Mouse (Mus musculus) thymus, postnatal 10 days (tissue): Measurements from ENCODE around the gene Ensa.
A peak's percentile ranks its signal among the peaks of the same experiment; 100 is the strongest.
"Not testable (repeated sequence)": the region's sequence is repeated elsewhere in the genome, so short reads cannot be mapped to it uniquely, and the experiment has no call there.

Source experiments
- DNase-seq, 2 experiments: peaks; one replicate each; pipeline ENCODE4 v3.0.0; 2021; ENCODE audit warnings: low spot score in 2 of 2

Gene Ensa

DNA sequence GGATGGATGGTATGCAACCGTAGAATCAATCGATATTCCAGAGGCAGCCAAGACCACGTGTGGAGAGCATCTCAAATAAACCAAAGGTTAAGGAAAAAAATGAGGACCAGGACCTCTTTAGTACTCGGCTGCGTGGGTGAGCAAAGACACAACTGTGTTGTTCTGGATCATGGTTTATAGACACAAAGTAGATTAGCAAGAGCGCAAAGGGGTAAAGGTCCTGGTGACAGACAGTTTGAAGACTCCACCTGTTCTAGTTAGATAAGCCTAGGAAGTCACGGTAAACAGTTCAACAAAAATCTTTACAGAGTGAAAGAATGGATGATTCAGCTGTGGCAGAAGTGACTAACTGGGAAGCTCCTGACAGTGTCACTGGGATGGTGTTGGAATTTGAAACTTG is 18.3 kb downstream of the Ensa start:
- DNase-seq = no peak

DNA sequence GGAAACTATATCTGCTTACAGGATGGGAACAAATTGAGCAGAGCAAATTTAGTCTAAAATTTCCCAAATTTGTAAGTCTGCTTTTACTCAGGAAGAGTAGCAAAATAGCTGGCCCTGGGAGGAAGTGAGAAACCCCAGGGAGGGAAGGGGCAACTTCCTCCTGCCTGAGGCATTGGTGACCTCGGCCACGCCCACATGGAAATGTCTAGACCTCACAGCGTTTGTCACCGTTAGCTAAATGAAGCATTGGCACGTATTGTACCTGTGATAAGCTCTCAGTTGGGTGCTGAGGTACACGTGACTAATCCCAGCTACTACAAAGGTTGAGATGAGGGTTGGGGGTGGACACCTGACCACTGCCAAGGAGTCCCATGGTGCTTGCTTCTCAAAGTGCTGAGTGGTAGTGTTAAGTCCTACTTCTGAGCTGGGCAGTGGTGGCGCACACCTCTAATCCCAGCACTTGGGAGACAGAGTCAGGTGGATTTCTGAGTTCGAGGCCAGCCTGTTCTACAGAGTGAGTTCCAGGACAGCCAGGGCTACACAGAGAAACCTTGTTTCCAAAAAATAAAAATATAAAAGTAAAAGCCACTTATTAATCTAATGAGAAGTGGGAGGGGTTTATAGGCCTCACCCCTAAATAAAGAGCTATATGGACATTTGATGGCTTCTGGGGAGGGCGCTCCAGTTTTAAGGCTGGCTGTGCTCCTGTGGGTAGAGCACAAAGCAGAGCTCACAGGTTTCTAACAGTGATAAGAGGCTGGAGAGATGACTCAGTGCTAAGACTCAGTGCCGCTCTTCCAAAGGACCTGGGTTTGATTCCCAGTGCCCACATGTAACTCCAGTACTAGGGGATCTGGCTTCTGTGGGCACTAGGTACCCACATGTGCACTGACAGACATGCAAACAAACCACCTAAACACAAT is 20.8 kb downstream of the Ensa start:
- peak in 1 of 2 experiments; percentile 37 for DNase-seq

- DNase-seq = no peak
Observed at GRCm38 (mm10) chr3:95648016-95648415, 23.2 kb downstream of the Ensa start.

DNA sequence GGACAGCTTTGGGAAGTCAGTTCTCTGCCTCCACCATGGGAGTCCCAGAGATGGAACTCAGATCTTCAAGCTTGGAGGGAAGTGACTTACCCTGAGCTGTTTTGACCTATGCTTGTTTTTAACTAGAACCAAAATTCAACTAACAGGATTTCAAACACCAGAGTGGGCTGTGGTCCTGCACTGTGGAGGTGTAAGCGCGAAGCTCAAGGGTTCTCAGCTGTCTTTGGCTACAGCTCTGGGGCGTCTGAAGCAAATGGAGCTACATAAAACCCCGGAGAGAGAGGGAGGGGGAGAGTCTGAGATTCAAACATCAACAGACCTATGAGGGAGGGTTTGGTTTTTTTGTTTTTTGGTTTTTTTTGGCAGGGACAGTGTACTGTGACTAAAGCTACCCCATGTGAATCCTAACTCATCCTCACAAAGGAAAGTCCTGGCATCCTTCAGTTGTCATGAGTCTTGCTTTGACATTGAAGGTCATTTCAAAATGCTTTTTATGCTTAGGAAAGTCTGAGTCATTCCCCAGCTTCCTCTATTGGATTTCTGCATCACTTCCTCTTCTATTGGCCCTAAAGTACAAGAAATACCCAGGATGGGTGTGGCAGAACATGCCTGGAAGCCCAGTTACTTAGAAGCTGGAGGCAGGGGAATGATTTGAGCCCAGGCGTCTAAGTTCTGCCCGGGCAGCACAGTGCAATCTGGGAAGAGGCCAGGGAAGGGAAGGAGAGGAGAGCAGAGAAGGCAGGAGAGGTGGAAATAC is 25.7 kb downstream of the Ensa start:
- no peak for DNase-seq

GRCm38 (mm10) chr3:95651033-95651373 is 26.2 kb downstream of the Ensa start:
- DNase-seq = no peak

GRCm38 (mm10) chr3:95651391-95652203 is 26.8 kb downstream of the Ensa start:
- no peak for DNase-seq

DNA sequence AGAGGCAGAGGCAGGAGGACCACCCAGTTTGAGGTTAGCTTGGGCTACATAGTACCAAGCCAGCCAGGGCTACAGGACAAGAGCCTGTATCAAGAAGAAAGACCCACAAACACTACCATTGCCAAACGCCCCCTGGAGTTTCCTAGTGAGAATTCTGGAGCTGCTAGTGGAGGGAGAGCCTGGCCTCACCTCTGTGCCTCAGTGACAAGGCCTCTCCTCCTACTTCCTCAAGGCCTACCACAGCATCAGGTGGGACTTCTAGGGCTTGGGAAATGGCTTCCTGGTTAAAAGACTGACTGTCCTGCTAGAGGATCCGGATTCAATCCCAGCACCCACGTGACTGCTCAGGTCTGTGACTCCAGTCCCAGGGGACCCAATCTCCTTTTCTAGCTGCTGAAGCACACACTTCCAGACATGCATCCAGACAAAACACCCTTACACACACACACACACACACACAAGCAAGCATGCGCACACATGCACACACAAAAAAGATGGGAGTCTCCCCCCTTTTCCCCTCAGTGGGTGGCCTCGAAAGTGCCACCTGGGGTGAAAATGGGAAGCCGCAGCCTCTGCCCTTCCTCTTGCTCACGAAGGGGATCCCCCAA is 27.5 kb downstream of the Ensa start:
- DNase-seq = no peak

- no peak for DNase-seq
Observed at GRCm38 (mm10) chr3:95652871-95653270, 28.1 kb downstream of the Ensa start.

GRCm38 (mm10) chr3:95653473-95654034 is 28.8 kb downstream of the Ensa start:
- no peak for DNase-seq

DNA sequence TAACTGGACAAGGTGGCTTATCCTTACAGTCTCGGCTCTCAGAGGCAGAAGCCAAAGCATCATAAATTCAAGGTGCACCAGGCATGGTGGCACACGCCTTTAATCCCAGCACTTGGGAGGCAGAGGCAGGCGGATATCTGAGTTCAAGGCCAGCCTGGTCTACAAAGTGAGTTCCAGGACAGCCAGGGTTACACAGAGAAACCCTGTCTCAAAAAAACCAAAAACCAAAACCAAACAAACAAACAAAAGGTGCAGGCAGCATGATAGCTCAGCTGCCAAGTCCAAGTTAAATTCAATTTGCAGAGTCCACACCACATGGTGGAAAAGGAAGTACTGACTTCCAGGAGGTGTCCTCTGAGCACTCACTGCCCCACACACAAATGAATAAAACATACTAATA is 29.6 kb downstream of the Ensa start:
- DNase-seq = not testable (repeated sequence)

DNA sequence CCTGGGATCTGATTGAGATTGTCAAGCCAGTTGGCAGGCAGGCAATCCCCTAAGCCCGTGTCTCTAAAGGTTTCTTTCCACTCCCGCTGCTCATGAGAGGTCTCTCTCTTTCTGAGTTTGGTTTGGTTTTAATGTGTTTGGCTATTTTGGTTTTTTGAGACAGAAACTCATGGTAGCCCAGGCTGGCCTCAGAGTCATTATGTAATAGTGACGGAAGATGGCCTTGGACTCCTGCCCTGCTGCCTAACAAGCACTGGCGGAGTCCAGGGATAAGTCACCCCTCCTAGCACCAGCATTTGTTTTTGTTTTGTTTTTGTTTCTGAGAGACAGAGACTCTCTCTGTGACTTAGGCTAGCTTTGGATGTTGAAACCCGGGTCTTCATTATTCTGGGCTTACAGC is 30.6 kb downstream of the Ensa start:
- DNase-seq = no peak

GRCm38 (mm10) chr3:95657108-95657507 is 32.3 kb downstream of the Ensa start:
- no peak for DNase-seq

DNA sequence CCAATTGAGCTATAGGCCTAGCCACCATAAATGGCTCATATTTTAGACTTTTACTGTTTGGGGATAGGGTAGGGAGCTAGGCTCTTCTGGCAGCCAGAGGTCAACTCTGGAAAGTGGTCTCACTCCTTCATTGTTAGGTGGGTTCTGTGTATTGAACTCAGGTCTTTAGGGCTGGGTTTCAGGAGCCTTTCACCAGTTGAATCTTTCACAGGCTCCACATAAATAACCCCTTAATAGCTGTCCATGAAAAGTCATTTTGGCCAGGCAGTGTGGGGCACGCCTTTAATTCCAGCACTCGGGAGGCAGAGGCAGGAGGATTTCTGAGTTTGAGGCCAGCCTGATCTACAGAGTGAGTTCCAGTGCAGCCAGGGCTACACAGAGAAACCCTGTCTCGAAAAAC is 32.9 kb downstream of the Ensa start:
- DNase-seq = no peak

DNA sequence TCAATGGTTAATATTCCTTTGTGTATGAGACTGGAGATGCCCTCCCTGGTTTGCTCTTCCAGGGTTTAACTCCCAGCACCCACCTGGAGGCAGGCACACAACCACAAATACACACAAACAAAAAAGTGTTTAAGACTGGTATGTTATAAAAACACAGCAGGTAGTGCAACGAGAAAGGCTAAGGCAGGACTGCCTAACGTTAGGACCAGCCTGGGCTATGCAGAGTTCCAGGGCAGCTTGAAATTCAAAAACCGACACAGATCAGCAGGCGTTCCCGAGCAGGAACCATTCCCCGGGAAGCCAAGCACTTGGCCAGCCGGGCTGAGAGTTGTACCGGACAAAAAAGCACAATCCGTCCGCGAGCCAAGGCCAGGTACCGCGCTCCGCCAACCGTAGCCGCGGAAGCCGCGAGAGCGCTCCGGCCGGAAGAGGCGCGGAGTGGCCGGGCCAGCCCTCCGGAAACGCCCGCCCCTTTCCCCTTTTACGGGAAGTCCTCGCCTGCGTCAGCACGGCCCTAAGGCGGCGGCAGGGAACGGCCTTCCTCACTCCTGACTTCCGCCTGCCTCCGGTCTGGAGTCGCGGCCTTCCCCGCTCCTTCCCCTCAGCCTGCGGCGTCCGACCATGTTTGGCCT is 33.6 kb downstream of the Ensa start, which contains the start of gene Mcl1:
TSS of gene Mcl1 (plus strand) at position 553 of the 632 bp plus-strand sequence.
- peak; percentile 84 to 86 for DNase-seq

- DNase-seq = peak; percentile 77 to 79
Observed at GRCm38 (mm10) chr3:95658868-95659712, 34.3 kb downstream of the Ensa start.

DNA sequence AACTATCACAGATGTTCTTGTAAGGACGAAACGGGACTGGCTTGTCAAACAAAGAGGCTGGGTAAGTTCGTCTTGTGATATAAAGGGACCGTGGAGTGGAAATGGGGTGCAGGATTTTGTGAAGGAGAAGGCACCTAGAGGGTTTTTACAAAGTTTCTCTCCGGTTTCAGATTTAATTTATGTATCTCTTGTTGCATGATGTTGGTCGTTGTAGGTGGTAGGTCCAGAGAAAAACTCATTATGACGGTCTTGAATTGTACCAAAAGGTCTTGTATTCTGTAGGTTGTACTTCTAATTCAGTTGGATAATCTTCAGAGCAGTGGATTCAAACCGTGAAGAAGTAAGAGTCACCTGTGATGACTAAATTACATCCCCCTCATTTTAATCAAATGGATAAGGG is 35.2 kb downstream of the Ensa start:
- no peak for DNase-seq

GRCm38 (mm10) chr3:95660788-95661478 is 36.1 kb downstream of the Ensa start:
- no peak for DNase-seq

- no peak for DNase-seq
Observed at GRCm38 (mm10) chr3:95661945-95662715, 37.3 kb downstream of the Ensa start.
